Mouse (Mus musculus) midbrain, embryonic 13.5 days (tissue): ENCODE measurements at regions not wholly inside any gene's neighbourhood (a gene's known extent, or its start where the extent isn't known, plus 50 kb on each side); places are given as distances from the start of the nearest gene placed in this dataset.
A peak's percentile ranks its signal among the peaks of the same experiment; 100 is the strongest.

Experiments used
- ATAC-seq: fragments of 200-750 bp; cut with Nextera tagmentation; 2 replicates; pipeline ENCODE4 v1.8.0; 2017; ENCODE audit warnings: mild to moderate bottlenecking, moderate TSS enrichment, moderate library complexity
- H3K27ac ChIP-seq: fragments of 300-500 bp; sonication (generic); 2 replicates; pipeline ENCODE4 v1.5.1; 2015; ENCODE audit warnings: inconsistent platforms, mild to moderate bottlenecking, moderate library complexity
- H3K27me3 ChIP-seq: fragments of 300-500 bp; sonication (generic); 2 replicates; pipeline ENCODE4 v1.6.1; 2015; ENCODE audit warnings: mild to moderate bottlenecking, inconsistent platforms
- H3K36me3 ChIP-seq: fragments of 300-500 bp; sonication (generic); 2 replicates; pipeline ENCODE4 v1.6.1; 2015; ENCODE audit warnings: mild to moderate bottlenecking, inconsistent platforms
- H3K4me1 ChIP-seq: fragments of 300-500 bp; sonication (generic); replicated peaks from 2 replicates; pipeline ENCODE4 v1.6.1; 2015; ENCODE audit warnings: inconsistent platforms
- H3K4me2 ChIP-seq: fragments of 300-500 bp; sonication (generic); replicated peaks from 2 replicates; pipeline ENCODE4 v1.6.1; 2015; ENCODE audit warnings: moderate library complexity, mild to moderate bottlenecking, inconsistent platforms
- H3K4me3 ChIP-seq: fragments of 300-500 bp; sonication (generic); replicated peaks from 2 replicates; pipeline ENCODE4 v1.5.1; 2015; ENCODE audit warnings: mild to moderate bottlenecking, inconsistent platforms
- H3K9ac ChIP-seq: fragments of 300-500 bp; sonication (generic); replicated peaks from 2 replicates; pipeline ENCODE4 v1.6.1; 2015; ENCODE audit warnings: mild to moderate bottlenecking, inconsistent platforms
- H3K9me3 ChIP-seq: fragments of 300-500 bp; sonication (generic); 2 replicates; pipeline ENCODE4 v1.6.1; 2016; ENCODE audit warnings: mild to moderate bottlenecking, inconsistent platforms
- WGBS: fragments of 180-500 bp; shearing (Covaris S2); methylation state at CpG from one replicate; pipeline ENCODE4 v1.1.7; 2015; 5-methylcytosine and 5-hydroxymethylcytosine counted together

DNA sequence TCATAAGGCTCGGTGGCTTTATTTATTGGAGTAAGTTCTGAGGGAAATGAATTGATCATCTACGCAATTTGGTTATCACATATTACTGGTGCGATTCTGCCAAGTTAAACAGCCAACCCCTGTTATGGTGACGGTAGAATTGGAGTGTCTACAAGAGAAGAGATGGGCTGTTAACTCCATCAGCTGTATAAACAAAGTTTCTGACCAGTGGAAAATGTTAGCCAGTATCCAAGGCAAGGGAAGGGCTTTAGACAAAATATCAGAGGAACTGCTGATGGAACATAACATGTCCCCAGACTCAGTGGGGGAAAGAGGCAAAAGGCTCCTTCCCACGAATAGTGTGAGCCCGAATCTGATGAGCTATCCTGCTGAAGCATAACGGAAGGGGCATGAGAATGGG lies 560.9 kb downstream of the Ebf1 start:
- WGBS, result 93% methylated on average over 7 of the region's 7 CpGs

DNA sequence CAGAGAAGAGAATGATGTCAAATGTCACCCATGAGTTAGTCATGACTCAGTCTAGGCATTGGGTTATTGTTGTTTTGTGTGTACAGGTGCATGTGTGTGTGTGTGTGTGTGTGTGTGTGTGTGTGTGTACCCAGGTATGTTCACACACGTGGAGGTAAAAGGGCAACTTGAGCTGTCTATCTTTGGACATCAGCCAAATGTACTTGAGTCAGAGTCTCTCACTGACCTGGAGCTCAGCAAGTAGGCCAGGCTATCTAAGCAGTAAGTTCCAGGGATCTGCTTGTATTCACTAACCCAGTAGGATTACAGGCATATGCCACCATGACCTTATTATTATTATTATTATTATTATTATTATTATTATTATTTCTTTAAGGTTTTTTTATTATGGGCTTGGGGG lies 561.9 kb downstream of the Ebf1 start:
- 95% methylated on average over 1 of the region's 1 CpGs for WGBS

More for the DNA sequence above, 560.9 kb downstream of the Ebf1 start:
- no peak for ATAC-seq
- Histone ChIP-seq H3K36me3 (no peaks in the 10 kb centered on the region), H3K4me2 (no peak overlapping the region), H3K27me3 (no peaks in the 10 kb centered on the region), H3K9ac (no peak overlapping the region), H3K4me3 (no peak overlapping the region), H3K9me3 (0 out of 2 replicates have a peak, but pooled peaks cover 3% of the 10 kb centered on the region), H3K4me1 (no peaks in the 10 kb centered on the region), H3K27ac (no peak overlapping the region)

DNA sequence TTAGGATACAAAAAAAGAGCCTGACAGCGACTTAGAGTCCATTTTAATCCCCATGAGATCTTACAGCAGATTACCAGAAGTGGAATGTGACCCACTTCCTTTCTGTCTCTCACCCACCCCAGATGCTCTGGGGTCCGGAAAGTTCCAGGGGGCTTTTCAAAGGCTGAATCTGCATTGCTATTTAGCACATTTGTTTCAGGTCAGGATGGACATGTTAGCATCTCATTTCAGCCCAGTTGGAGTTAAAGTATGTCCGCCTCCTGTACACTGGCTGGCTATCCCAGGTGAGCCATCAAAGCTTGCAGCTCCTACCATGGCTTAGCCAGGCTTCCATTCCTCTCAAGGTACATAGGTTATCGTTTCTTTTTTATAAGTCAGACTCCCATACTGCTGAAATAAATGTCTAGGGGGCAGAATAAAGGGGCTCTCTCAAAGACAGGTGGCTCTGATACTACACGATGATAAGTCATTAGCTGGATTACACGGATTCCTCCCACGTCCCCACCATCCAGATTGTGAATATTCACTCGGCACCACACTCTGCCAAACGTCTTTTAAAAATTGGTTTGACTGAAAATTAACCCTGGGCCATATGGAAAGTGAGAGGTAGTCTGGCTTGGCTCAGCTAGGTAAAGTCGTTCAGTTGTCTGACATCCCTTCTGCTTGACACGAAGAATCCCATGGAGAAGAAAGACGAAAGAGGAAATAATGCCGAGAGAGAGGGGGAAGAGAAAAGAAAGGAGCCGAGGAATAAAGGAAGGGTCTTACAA lies 573.7 kb downstream of the Ebf1 start:
- H3K4me2 ChIP-seq, result no peak overlapping the region
- no peaks in the 10 kb centered on the region for H3K9me3 ChIP-seq
- 53% methylated on average over 14 of the region's 14 CpGs for WGBS
- H3K9ac ChIP-seq, result no peak overlapping the region
- peaks cover 16% of the 10 kb centered on the region for H3K4me1 ChIP-seq
- ATAC-seq, result no peak
- H3K4me3 ChIP-seq, result no peak overlapping the region
- H3K27ac ChIP-seq, result peak overlapping the region; percentile 56
- H3K27me3 ChIP-seq, result no peaks in the 10 kb centered on the region
- no peaks in the 10 kb centered on the region for H3K36me3 ChIP-seq

More for the DNA sequence above, 561.9 kb downstream of the Ebf1 start:
- no peaks in the 10 kb centered on the region for H3K36me3 ChIP-seq
- H3K4me3 ChIP-seq, result no peak overlapping the region
- no peak overlapping the region for H3K27ac ChIP-seq
- no peak overlapping the region for H3K4me2 ChIP-seq
- H3K9me3 ChIP-seq, result 0 out of 2 replicates have a peak, but pooled peaks cover 3% of the 10 kb centered on the region
- no peak overlapping the region for H3K9ac ChIP-seq
- H3K4me1 ChIP-seq, result no peaks in the 10 kb centered on the region
- H3K27me3 ChIP-seq, result no peaks in the 10 kb centered on the region
- no peak for ATAC-seq

- H3K27ac ChIP-seq, result peak overlapping the region; percentile 44; the same call in 1 of the 2 replicates
- no peak overlapping the region for H3K4me2 ChIP-seq
- no peak overlapping the region for H3K9ac ChIP-seq
- H3K27me3 ChIP-seq, result no peaks in the 10 kb centered on the region
- 53% methylated on average over 12 of the region's 12 CpGs for WGBS
- no peaks in the 10 kb centered on the region for H3K36me3 ChIP-seq
- no peak for ATAC-seq
- no peak overlapping the region for H3K4me3 ChIP-seq
- no peaks in the 10 kb centered on the region for H3K9me3 ChIP-seq
- peaks cover 16% of the 10 kb centered on the region for H3K4me1 ChIP-seq
Measured at GRCm38 (mm10) chr11:45191392-45192189, 574.5 kb downstream of the Ebf1 start.

- Histone ChIP-seq H3K4me2 (no peak overlapping the region), H3K9ac (no peak overlapping the region), H3K4me3 (no peak overlapping the region), H3K4me1 (peaks cover 16% of the 10 kb centered on the region), H3K36me3 (no peaks in the 10 kb centered on the region), H3K27ac (no peak overlapping the region), H3K27me3 (no peaks in the 10 kb centered on the region), H3K9me3 (no peaks in the 10 kb centered on the region)
- no peak for ATAC-seq
- WGBS, result 94% methylated on average over 5 of the region's 5 CpGs
Measured at GRCm38 (mm10) chr11:45193319-45193718, 576.2 kb downstream of the Ebf1 start.

DNA sequence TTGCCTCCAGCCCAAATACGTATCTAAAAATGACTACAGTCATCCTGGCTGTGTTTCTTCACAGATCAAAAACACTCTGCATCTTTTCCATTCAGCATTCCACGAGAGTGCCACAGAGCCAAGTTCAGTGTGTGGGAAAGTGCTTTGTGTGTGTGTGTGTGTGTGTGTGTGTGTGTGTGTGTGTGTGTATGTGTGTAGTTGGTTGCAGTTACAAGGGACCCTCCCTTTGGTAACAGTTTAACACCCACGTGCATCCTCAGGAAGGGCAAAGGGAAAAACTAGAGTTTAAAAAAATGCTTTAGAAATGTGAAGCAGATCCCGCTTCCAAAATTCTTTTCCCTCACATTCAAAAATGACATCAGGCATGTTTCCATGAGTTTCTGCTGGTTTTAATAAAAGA lies 582.4 kb downstream of the Ebf1 start:
- no peak overlapping the region for H3K4me3 ChIP-seq
- no peak overlapping the region for H3K4me2 ChIP-seq
- no peaks in the 10 kb centered on the region for H3K36me3 ChIP-seq
- no peaks in the 10 kb centered on the region for H3K9me3 ChIP-seq
- no peaks in the 10 kb centered on the region for H3K4me1 ChIP-seq
- H3K27ac ChIP-seq, result no peak overlapping the region
- no peaks in the 10 kb centered on the region for H3K27me3 ChIP-seq
- no peak for ATAC-seq
- 78% methylated on average over 4 of the region's 4 CpGs for WGBS
- no peak overlapping the region for H3K9ac ChIP-seq

- ATAC-seq, result no peak
- no peaks in the 10 kb centered on the region for H3K36me3 ChIP-seq
Measured at GRCm38 (mm10) chr11:45200714-45201405, 583.7 kb downstream of the Ebf1 start.

GRCm38 (mm10) chr11:45203446-45203845 lies 586.3 kb downstream of the Ebf1 start:
- H3K36me3 ChIP-seq, result no peaks in the 10 kb centered on the region
- no peak for ATAC-seq
- WGBS, result 59% methylated on average over 5 of the region's 5 CpGs

More at GRCm38 (mm10) chr11:45200714-45201405, 583.7 kb downstream of the Ebf1 start:
- Histone ChIP-seq H3K27ac (no peak overlapping the region), H3K27me3 (no peaks in the 10 kb centered on the region), H3K9ac (no peak overlapping the region), H3K4me1 (no peaks in the 10 kb centered on the region), H3K4me3 (no peak overlapping the region), H3K4me2 (no peak overlapping the region), H3K9me3 (no peaks in the 10 kb centered on the region)
- 79% methylated on average over 9 of the region's 9 CpGs for WGBS

DNA sequence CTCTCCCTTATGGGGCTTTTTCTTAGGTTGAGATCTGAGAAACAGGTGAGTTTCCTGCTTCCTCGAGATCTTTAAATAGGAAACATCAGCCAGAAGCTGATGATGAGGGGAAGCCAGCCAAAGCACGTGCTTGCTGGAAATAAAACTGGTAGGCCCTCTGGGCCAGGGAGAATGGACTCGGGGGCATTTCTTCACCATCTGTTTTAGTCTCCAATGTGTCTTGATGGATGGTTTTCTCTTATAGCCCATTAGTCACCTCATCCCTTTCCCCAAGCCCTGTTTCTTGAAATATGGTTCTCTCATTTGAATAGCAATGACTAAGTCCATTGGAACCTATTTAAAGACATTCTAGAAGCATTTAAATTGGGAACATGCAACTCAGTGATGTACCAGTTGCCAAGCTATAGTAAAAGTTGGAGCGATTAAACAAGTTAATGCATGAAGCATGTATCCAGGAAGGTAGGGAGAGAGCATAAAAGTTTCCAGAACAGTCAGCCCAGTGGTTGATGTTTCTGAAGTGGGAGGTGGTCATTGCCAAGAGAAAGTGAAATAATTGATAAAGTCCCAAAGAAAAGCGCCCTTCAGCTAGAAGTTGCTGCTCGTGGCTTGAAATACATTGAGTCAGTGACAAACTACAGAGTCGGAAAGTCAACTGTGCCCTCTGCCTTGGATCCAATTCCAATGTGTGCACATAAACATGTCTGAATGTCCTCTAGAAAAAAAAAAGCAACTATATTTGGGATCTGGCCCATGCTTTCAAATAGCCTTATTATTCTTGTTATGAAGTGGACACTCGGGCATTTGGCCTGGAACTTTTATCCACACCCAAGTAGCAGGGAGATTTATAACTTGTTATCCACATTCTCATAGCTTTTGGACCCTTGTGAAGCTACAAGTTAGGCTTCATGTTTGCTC lies 589.8 kb downstream of the Ebf1 start:
- H3K4me2 ChIP-seq, result no peak overlapping the region
- H3K9ac ChIP-seq, result no peak overlapping the region
- no peak overlapping the region for H3K4me3 ChIP-seq
- H3K36me3 ChIP-seq, result no peaks in the 10 kb centered on the region
- no peaks in the 10 kb centered on the region for H3K9me3 ChIP-seq
- 84% methylated on average over 8 of the region's 8 CpGs for WGBS
- H3K27ac ChIP-seq, result no peak overlapping the region
- H3K27me3 ChIP-seq, result no peaks in the 10 kb centered on the region
- no peak for ATAC-seq
- H3K4me1 ChIP-seq, result no peaks in the 10 kb centered on the region

More at GRCm38 (mm10) chr11:45203446-45203845, 586.3 kb downstream of the Ebf1 start:
- Histone ChIP-seq H3K4me1 (no peaks in the 10 kb centered on the region), H3K27ac (no peak overlapping the region), H3K9ac (no peak overlapping the region), H3K27me3 (no peaks in the 10 kb centered on the region), H3K4me2 (no peak overlapping the region), H3K4me3 (no peak overlapping the region), H3K9me3 (no peaks in the 10 kb centered on the region)

DNA sequence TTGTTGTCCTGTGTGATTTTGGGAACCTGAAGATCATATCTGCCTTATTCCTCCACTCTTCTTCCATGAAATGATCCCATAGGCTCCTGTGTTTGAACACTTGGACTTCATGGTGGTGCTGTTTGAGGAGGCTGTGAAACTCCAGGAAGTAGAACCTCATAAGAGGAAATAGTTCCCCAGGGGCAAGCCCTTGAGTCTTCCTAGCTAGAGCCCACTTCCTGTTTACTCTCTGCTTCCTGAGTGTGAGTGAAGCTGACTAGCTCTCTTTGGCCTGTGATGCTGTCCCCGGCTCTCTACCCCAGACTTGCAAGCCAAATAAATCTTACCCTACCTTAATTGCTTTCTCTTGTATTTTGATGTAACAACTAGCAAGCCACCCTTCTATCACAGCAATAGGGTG lies 597.0 kb downstream of the Ebf1 start:
- no peak overlapping the region for H3K4me2 ChIP-seq
- no peaks in the 10 kb centered on the region for H3K4me1 ChIP-seq
- H3K9me3 ChIP-seq, result no peaks in the 10 kb centered on the region
- no peak overlapping the region for H3K27ac ChIP-seq
- no peaks in the 10 kb centered on the region for H3K36me3 ChIP-seq
- no peaks in the 10 kb centered on the region for H3K27me3 ChIP-seq
- no peak for ATAC-seq
- H3K4me3 ChIP-seq, result no peak overlapping the region
- WGBS, result 91% methylated on average over 1 of the region's 1 CpGs
- no peak overlapping the region for H3K9ac ChIP-seq

GRCm38 (mm10) chr11:45216942-45217474 lies 599.9 kb downstream of the Ebf1 start:
- H3K9ac ChIP-seq, result no peak overlapping the region

More at GRCm38 (mm10) chr11:45216942-45217474, 599.9 kb downstream of the Ebf1 start:
- WGBS, result 75% methylated on average over 3 of the region's 3 CpGs
- H3K4me1 ChIP-seq, result no peaks in the 10 kb centered on the region
- ATAC-seq, result no peak
- H3K4me2 ChIP-seq, result no peak overlapping the region
- no peak overlapping the region for H3K4me3 ChIP-seq
- H3K27ac ChIP-seq, result no peak overlapping the region
- no peaks in the 10 kb centered on the region for H3K36me3 ChIP-seq
- no peaks in the 10 kb centered on the region for H3K27me3 ChIP-seq
- no peaks in the 10 kb centered on the region for H3K9me3 ChIP-seq
